Mouse (Mus musculus) cerebellum, postnatal 25 days (tissue): ENCODE results near the gene Cfap100.

Source experiments
- DNase-seq, 2 experiments: peaks; one replicate each; pipeline ENCODE4 v3.0.0; 2021; ENCODE audit warnings: mixed read lengths in 2 of 2

Gene Cfap100

GRCm38 (mm10) chr6:90374647-90375046, 54.0 kb downstream of the Cfap100 start:
- DNase-seq, result peak in 1 of 2 experiments; percentile 21

DNA sequence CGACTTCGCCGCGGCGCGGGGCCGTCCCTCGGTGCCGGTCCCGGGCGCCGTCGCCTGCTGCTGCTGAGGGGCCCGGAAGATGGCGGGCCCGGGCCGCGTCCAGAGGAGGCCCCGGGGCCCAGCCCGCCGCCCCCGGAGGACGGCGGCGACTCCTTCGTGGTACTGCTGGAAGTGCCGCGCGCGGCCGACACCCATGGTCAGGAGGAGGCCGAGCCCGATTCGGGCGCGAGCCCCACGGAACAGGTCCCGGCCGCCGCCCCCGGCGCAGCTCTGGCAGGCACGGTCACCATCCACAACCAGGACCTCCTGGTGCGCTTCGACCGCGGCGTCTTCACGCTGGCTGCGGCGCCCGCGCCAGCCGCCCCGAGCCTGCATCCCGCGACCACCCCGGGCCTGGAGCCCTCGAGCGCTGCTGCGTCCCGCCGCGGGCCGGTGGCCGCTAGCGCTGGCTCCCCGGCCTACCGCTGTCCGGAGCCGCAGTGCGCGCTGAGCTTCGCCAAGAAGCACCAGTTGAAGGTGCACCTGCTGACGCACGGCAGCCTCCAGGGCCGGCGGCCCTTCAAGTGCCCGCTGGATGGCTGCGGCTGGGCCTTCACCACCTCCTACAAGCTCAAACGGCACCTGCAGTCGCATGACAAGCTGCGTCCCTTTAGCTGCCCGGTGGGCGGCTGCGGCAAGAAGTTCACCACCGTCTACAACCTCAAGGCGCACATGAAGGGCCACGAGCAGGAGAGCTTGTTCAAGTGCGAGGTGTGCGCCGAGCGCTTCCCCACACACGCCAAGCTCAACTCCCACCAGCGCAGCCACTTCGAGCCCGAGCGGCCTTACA, 58.7 kb downstream of the Cfap100 start:
- peak; percentile 72 to 74 for DNase-seq

DNA sequence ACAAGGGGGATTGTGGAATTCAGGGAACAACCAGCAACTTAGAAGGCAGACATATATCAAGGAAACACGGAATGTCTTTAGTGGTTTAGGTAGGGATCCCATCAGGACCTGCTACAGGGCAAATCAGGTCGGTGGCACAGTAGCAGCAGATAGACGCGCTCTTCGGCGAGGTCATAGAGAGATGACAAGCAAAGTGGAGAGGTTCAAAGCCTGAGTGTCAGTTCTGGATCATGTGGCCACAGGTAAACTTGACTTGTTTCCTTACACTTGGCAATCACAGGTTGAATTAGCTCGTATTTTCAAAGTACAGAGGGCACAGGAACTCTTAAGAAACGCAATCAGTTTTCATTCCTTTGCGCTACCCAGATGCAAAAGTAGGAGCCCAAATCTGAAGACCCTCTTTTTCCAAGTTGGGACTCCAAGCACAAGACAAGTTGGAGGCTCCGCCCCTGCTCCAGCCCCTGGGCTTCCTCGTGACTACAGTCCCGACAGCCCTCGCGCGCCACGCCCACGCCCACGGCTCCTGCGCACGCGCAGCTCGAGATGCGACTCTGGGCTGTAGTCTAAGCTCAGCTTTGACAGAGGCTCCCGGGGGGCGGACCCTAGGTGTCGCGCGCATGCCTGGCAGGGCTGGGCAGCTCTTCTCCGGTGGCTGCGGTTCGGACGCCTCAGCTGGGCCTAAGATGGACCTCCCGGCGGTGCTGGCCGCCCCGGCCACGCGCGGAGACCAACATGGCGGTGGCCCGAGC, 59.4 kb downstream of the Cfap100 start, which contains the start of gene Zxdc:
TSS of gene Zxdc (plus strand) at position 517 of the 749 bp plus-strand sequence.
- peak; percentile 99 to 100 for DNase-seq

DNA sequence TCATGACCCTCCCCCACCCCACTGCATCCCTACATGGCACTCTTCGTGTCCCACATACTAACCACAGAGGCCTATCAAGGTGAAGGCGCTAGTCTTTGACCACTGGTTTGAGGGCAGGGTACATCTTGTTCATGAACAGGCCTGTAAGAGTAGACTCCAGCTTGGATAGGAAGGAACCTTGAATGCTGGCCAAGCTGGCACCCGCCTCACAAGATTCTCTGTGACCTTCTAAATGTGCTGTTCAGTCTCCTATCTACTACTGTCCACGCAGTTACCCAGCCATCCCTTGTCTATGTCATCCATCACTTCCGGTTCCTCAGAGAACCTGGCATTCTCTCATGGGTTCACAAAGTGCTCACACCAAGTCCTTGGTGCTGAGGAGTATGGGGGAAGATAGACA, 65.3 kb downstream of the Cfap100 start:
- no peak for DNase-seq

DNA sequence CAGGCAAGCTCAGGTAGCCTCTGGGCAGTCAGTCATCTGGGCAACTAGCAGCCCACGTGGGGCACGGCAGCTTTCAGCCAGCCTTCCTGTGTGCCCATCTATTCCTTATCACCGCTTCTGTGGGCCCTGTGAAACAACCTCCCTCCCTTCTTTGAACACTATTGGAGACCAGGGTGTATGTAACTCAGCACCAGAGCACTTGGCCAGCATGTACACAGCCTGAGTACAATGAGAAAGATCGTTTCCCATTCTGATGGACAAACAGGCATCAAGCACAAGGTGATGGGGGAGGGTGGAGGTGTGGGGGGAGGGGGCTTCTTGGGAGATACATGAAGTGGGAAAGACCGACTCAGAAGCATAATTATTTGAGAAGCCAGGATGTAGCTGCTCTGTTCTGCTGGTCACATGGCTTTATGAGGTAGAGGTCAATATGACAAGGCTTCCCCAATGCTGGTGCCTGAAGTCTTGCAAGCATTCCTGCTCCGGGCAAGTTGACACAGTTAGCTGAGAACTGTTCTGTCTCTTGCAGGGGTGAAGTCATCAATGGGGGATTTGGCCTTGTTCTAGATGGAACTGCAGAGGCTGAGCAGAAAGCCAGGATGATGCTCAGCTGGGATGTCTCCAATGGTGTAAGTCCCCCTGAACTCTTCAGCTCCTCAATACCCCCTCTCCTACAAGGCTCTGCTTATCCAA, 67.5 kb downstream of the Cfap100 start:
- DNase-seq, result no peak

DNA sequence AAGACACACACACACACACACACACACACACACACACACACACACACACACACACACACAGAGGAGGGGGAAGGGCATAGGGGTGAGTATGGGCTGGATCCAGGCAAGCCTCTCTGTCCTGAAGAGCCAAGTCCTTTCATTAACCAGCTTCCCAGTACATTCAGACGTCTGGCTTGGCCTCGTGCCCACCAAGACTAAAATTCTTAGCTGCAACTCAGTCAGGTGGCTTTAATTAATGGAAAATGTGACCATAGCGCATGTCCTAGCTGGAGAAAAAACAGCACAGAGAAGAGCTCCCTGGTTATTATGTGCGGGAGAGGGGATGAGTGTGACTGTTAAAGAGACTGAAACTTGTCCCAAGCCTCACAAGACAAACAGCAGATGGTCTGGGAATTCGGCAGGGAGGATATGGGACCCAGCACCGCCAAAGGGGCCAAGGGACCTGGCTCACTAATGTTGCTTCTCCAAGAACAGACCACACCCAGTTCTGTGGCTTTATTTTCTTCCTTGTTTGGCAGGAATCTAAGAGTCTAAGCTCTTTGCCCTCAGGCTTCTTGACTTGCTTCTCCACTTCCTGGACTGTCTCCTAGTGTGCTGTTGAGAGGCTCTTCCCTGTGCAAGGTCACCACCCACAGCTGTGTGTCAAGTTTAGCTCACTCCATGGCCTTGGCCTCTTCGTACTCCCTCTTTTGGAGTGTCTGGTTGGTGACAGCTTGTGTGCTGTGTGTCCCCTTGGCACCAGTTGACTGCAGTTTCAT, 68.4 kb downstream of the Cfap100 start:
- DNase-seq, result peak; percentile 29 to 38

- no peak for DNase-seq
Measured at GRCm38 (mm10) chr6:90359445-90359844, 69.2 kb downstream of the Cfap100 start.

DNA sequence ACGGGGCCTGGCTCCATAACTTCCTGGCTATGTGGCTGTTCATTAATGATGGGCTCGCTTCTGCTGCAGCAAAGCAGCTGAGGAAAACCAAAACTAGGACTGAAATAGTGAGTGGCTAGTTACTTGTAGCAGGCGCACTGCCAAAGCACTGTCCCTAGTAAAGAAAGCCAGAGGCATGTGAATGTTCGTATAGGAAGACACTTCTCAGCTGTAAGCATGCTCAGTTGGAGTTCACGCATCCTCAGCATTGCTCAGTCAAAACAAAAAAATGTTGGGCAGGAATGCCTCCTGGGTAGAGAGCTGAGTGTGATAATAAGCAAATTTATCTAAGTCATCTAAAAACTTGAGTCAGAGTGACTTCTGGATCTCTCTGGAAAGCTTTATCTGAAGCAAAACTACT, 70.5 kb downstream of the Cfap100 start:
- no peak for DNase-seq
